Mouse (Mus musculus): ENCODE measurements around the gene Ndufs1. TPM values are rescaled to one million over a fixed set of nuclear protein-coding genes. Genes with fewer than 3 reads are reported as not detected.
A peak's percentile ranks its signal among the peaks of the same experiment; 100 is the strongest.

Gene Ndufs1
- polyA plus RNA-seq, 1 experiment = 51.5 TPM

GRCm38 (mm10) chr1:63126206-63126605, 50.4 kb downstream of the Ndufs1 start:
- Histone ChIP-seq H3K27me3 (ENCODE audit: control insufficient read depth, insufficient read depth, low read length) (no peaks in the 10 kb centered on the region), H3K4me3 (ENCODE audit: control insufficient read depth, insufficient read depth, low read length) (no peak overlapping the region), H3K27ac (ENCODE audit: control insufficient read depth, insufficient read depth, low read length) (no peak overlapping the region), H3K36me3 (ENCODE audit: control insufficient read depth, insufficient read depth, low read length) (peaks cover 17% of the 10 kb centered on the region), H3K4me1 (replicated peaks; ENCODE audit: control insufficient read depth, insufficient read depth, low read length) (peaks cover 6% of the 10 kb centered on the region)
- 98% methylated on average over 3 of the region's 3 CpGs for WGBS
- TF ChIP-seq CTCF (IDR thresholded peaks at IDR 0.05; ENCODE audit: borderline replicate concordance, control insufficient read depth, extremely low read depth, insufficient read depth, low read length, poor library complexity) (no peak), POLR2A (IDR thresholded peaks at IDR 0.05; ENCODE audit: control insufficient read depth, extremely low read depth, insufficient read depth, low read length, poor library complexity) (no peak)
- DNase-seq = no peak

- Histone ChIP-seq H3K27me3 (ENCODE audit: control insufficient read depth, insufficient read depth, low read length) (no peaks in the 10 kb centered on the region), H3K4me3 (ENCODE audit: control insufficient read depth, insufficient read depth, low read length) (no peak overlapping the region), H3K4me1 (replicated peaks; ENCODE audit: control insufficient read depth, insufficient read depth, low read length) (peaks cover 3% of the 10 kb centered on the region; the same call in 1 of the 2 replicates), H3K36me3 (ENCODE audit: control insufficient read depth, insufficient read depth, low read length) (peaks cover 33% of the 10 kb centered on the region), H3K27ac (ENCODE audit: control insufficient read depth, insufficient read depth, low read length) (no peak overlapping the region)
- 96% methylated on average over 6 of the region's 6 CpGs for WGBS
- DNase-seq = no peak
- no peak for TF ChIP-seq CTCF (IDR thresholded peaks at IDR 0.05; ENCODE audit: borderline replicate concordance, control insufficient read depth, extremely low read depth, insufficient read depth, low read length, poor library complexity)
- TF ChIP-seq POLR2A (IDR thresholded peaks at IDR 0.05; ENCODE audit: control insufficient read depth, extremely low read depth, insufficient read depth, low read length, poor library complexity) = no peak
These were observed 52.7 kb downstream of the Ndufs1 start for GRCm38 (mm10) chr1:63123823-63124450.

DNA sequence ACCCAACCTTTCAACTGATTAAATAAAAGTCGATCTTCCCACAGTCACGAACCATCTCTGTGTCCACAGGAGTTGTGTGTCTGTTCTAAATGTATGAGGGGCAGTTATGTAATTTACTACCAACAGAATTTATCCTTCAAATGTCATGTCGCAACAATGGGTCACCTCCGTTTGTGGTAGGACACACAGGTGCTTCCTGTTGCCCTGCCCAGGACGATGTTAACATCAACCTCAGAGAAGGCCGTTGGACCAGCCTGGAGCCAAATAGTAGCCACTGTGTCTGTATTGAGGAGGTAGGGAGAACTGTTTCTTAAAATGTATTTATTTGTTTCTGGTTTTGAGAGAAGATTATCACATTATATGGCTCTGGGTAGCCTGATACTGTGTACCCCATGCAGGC, 54.6 kb downstream of the Ndufs1 start:
- WGBS = 33% methylated on average over 6 of the region's 6 CpGs
- Histone ChIP-seq H3K27me3 (ENCODE audit: control insufficient read depth, insufficient read depth, low read length) (no peaks in the 10 kb centered on the region), H3K36me3 (ENCODE audit: control insufficient read depth, insufficient read depth, low read length) (peaks cover 33% of the 10 kb centered on the region), H3K4me3 (ENCODE audit: control insufficient read depth, insufficient read depth, low read length) (no peak overlapping the region), H3K4me1 (replicated peaks; ENCODE audit: control insufficient read depth, insufficient read depth, low read length) (peaks cover 3% of the 10 kb centered on the region; the same call in 1 of the 2 replicates), H3K27ac (ENCODE audit: control insufficient read depth, insufficient read depth, low read length) (no peak overlapping the region)
- DNase-seq = no peak
- TF ChIP-seq POLR2A (IDR thresholded peaks at IDR 0.05; ENCODE audit: control insufficient read depth, extremely low read depth, insufficient read depth, low read length, poor library complexity) = no peak
- no peak for TF ChIP-seq CTCF (IDR thresholded peaks at IDR 0.05; ENCODE audit: borderline replicate concordance, control insufficient read depth, extremely low read depth, insufficient read depth, low read length, poor library complexity)

GRCm38 (mm10) chr1:63120382-63120781, 56.3 kb downstream of the Ndufs1 start:
- Histone ChIP-seq H3K27me3 (ENCODE audit: control insufficient read depth, insufficient read depth, low read length) (no peaks in the 10 kb centered on the region), H3K36me3 (ENCODE audit: control insufficient read depth, insufficient read depth, low read length) (peaks cover 33% of the 10 kb centered on the region), H3K4me1 (replicated peaks; ENCODE audit: control insufficient read depth, insufficient read depth, low read length) (peaks cover 11% of the 10 kb centered on the region), H3K4me3 (ENCODE audit: control insufficient read depth, insufficient read depth, low read length) (no peak overlapping the region), H3K27ac (ENCODE audit: control insufficient read depth, insufficient read depth, low read length) (no peak overlapping the region)
- TF ChIP-seq POLR2A (IDR thresholded peaks at IDR 0.05; ENCODE audit: control insufficient read depth, extremely low read depth, insufficient read depth, low read length, poor library complexity) (no peak), CTCF (IDR thresholded peaks at IDR 0.05; ENCODE audit: borderline replicate concordance, control insufficient read depth, extremely low read depth, insufficient read depth, low read length, poor library complexity) (no peak)
- DNase-seq = no peak
- whole genome bisulfite sequencing = 79% methylated on average over 2 of the region's 2 CpGs

GRCm38 (mm10) chr1:63119675-63120074, 57.0 kb downstream of the Ndufs1 start:
- H3K4me3 ChIP-seq (ENCODE audit: control insufficient read depth, insufficient read depth, low read length) = no peak overlapping the region
- TF ChIP-seq POLR2A (IDR thresholded peaks at IDR 0.05; ENCODE audit: control insufficient read depth, extremely low read depth, insufficient read depth, low read length, poor library complexity) = no peak
- TF ChIP-seq CTCF (IDR thresholded peaks at IDR 0.05; ENCODE audit: borderline replicate concordance, control insufficient read depth, extremely low read depth, insufficient read depth, low read length, poor library complexity) = no peak
- no peak for DNase-seq
- H3K4me1 ChIP-seq (replicated peaks; ENCODE audit: control insufficient read depth, insufficient read depth, low read length) = peaks cover 11% of the 10 kb centered on the region
- H3K36me3 ChIP-seq (ENCODE audit: control insufficient read depth, insufficient read depth, low read length) = peaks cover 33% of the 10 kb centered on the region
- H3K27ac ChIP-seq (ENCODE audit: control insufficient read depth, insufficient read depth, low read length) = no peak overlapping the region
- 48% methylated on average over 4 of the region's 4 CpGs for WGBS
- no peaks in the 10 kb centered on the region for H3K27me3 ChIP-seq (ENCODE audit: control insufficient read depth, insufficient read depth, low read length)

- TF ChIP-seq POLR2A (IDR thresholded peaks at IDR 0.05; ENCODE audit: control insufficient read depth, extremely low read depth, insufficient read depth, low read length, poor library complexity) (no peak), CTCF (IDR thresholded peaks at IDR 0.05; ENCODE audit: borderline replicate concordance, control insufficient read depth, extremely low read depth, insufficient read depth, low read length, poor library complexity) (no peak)
- H3K27ac ChIP-seq (ENCODE audit: control insufficient read depth, insufficient read depth, low read length) = peak overlapping the region; percentile 36; the same call in 1 of the 2 replicates
- 0 out of 2 replicates have a peak overlapping the region, but pooled peaks have one; percentile 12 for H3K4me3 ChIP-seq (ENCODE audit: control insufficient read depth, insufficient read depth, low read length)
- H3K36me3 ChIP-seq (ENCODE audit: control insufficient read depth, insufficient read depth, low read length) = peaks cover 9% of the 10 kb centered on the region
- no peak for DNase-seq
- peaks cover 14% of the 10 kb centered on the region for H3K4me1 ChIP-seq (replicated peaks; ENCODE audit: control insufficient read depth, insufficient read depth, low read length)
- no peaks in the 10 kb centered on the region for H3K27me3 ChIP-seq (ENCODE audit: control insufficient read depth, insufficient read depth, low read length)
- WGBS = 5% methylated on average over 3 of the region's 3 CpGs
These were observed 61.1 kb downstream of the Ndufs1 start for GRCm38 (mm10) chr1:63115540-63115939.

Data from thymus, adult 2 months (tissue).